25 mouse cellular contexts compared by ENCODE assay signal in genomic region chrX:130548001-130548400, GRCm38 (mm10).
"Had no signal": no experiment of that assay in that cellular context is flagged by ENCODE, and none has a peak within 500 bp of the region (broad histone marks: within the 10 kb centered on the region; RNA-seq: fewer than 3 reads in every experiment).

No protein-coding gene starts in this region.

- H3K27me3 ChIP-seq: heart, embryonic 12.5 days; hindbrain, embryonic 13.5 days; hindbrain, embryonic 15.5 days; intestine, embryonic 15.5 days; limb, embryonic 12.5 days had no signal

- H3K27ac ChIP-seq: gastrocnemius, adult 2 months; heart, embryonic 10.5 days; hindbrain, embryonic 13.5 days; hindbrain, embryonic 15.5 days; hindbrain, postnatal 0 days; intestine, embryonic 15.5 days; layer of hippocampus, adult 2 months; limb, embryonic 10.5 days; limb, embryonic 12.5 days; liver, embryonic 14.5 days had no signal

- DNase-seq: gastrocnemius, adult 2 months; gastrocnemius, postnatal 10 days; gastrocnemius, postnatal 25 days; heart, adult 18-20 months; heart, postnatal 10 days; heart, postnatal 4 days; kidney, adult 18-20 months; kidney, adult 8-10 months; kidney, postnatal 10 days; kidney, postnatal 25 days; kidney, postnatal 4 days; layer of hippocampus, adult 9-11 months; layer of hippocampus, postnatal 36 days; liver had no signal

- H3K9me3 ChIP-seq: heart, embryonic 10.5 days; heart, embryonic 12.5 days; hindbrain, embryonic 13.5 days; hindbrain, embryonic 15.5 days; intestine, embryonic 15.5 days; limb, embryonic 10.5 days; limb, embryonic 12.5 days had no signal

- H3K4me3 ChIP-seq: gastrocnemius, adult 2 months; heart, embryonic 10.5 days; heart, embryonic 12.5 days; hindbrain, embryonic 13.5 days; hindbrain, embryonic 15.5 days; intestine, embryonic 15.5 days; layer of hippocampus, adult 2 months; limb, embryonic 10.5 days; limb, embryonic 12.5 days had no signal

- H3K36me3 ChIP-seq: heart, embryonic 10.5 days; heart, embryonic 12.5 days; hindbrain, embryonic 13.5 days; hindbrain, embryonic 15.5 days; intestine, embryonic 15.5 days; limb, embryonic 10.5 days; limb, embryonic 12.5 days had no signal

- H3K4me1 ChIP-seq: heart, embryonic 10.5 days; heart, embryonic 12.5 days; hindbrain, embryonic 13.5 days; hindbrain, embryonic 15.5 days; intestine, embryonic 15.5 days; limb, embryonic 12.5 days had no signal

- H3K9ac ChIP-seq: heart, embryonic 12.5 days; hindbrain, embryonic 13.5 days; hindbrain, embryonic 15.5 days; intestine, embryonic 15.5 days; limb, embryonic 12.5 days; liver, embryonic 14.5 days had no signal

- ATAC-seq: hindbrain, postnatal 0 days; intestine, embryonic 15.5 days; intestine, postnatal 0 days had no signal
